Mouse (Mus musculus): ENCODE results near the gene Xrcc1. TPM values are rescaled to one million over a fixed set of nuclear protein-coding genes. Genes with fewer than 3 reads are reported as not detected.
"Not testable (repeated sequence)": the region's sequence is repeated elsewhere in the genome, so short reads cannot be mapped to it uniquely, and the experiment has no call there.

Gene Xrcc1
- polyA plus RNA-seq, 1 experiment, result 129 TPM

DNA sequence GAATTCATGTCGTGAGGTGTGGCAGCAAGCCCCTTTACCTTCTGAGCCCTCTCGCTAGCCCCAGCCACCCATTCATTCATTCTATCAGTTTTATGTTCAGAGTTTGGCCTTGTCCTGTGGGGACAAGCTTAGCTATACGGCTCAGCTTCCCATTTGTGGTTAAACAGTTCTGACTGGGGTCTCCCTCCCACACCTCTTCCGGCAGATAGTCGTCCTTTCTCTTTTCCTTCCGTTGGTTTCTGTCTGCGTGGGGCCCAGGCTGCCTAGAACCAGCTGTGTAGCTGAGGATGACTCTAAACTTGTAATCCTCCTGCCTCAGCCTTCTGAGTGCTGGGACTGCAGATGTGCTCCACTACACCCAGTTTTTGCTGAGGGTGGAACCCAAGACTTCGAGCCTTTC lies 71.7 kb downstream of the Xrcc1 start:
- no peak overlapping the region for H3K27ac ChIP-seq (ENCODE audit: control insufficient read depth, insufficient read depth, low read depth, low read length, poor library complexity)
- no peak overlapping the region for H3K4me3 ChIP-seq (replicated peaks; ENCODE audit: control insufficient read depth, low read depth, low read length)
- TF ChIP-seq CTCF (IDR thresholded peaks at IDR 0.05; ENCODE audit: control insufficient read depth, insufficient read depth, low read length) (no peak), POLR2A (IDR thresholded peaks at IDR 0.05; ENCODE audit: borderline replicate concordance, control insufficient read depth, low read depth, low read length) (no peak)
- 13% methylated on average over 8 of the region's 8 CpGs for WGBS
- H3K4me1 ChIP-seq (ENCODE audit: control insufficient read depth, insufficient read depth, low read length), result peaks cover 6% of the 10 kb centered on the region; the same call in 1 of the 2 replicates

DNA sequence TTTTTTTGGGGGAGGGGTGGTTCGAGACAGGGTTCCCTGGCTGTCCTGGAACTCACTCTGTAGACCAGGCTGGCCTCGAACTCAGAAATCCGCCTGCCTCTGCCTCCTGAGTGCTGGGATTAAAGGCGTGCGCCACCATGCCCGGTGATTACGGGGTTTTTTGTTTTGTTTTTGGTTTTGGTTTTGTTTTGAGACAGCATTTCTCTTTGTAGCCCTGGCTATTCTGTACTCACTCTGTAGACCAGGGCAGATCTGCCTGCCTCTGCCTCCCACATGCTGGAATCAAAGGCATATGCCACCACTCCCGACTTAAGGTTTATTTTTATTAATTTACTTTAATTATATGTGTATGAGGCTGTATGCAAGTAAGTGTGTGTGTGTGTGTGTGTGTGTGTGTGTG lies 72.3 kb downstream of the Xrcc1 start:
- not testable (repeated sequence) for H3K4me3 ChIP-seq (replicated peaks; ENCODE audit: control insufficient read depth, low read depth, low read length); H3K27ac ChIP-seq (ENCODE audit: control insufficient read depth, insufficient read depth, low read depth, low read length, poor library complexity); H3K4me1 ChIP-seq (ENCODE audit: control insufficient read depth, insufficient read depth, low read length)
- WGBS, result 74% methylated on average over 8 of the region's 8 CpGs

GRCm38 (mm10) chr7:24619671-24620397 lies 73.7 kb downstream of the Xrcc1 start:
- peaks cover 6% of the 10 kb centered on the region; the same call in 1 of the 2 replicates for H3K4me1 ChIP-seq (ENCODE audit: control insufficient read depth, insufficient read depth, low read length)
- H3K4me3 ChIP-seq (replicated peaks; ENCODE audit: control insufficient read depth, low read depth, low read length), result no peak overlapping the region
- no peak for TF ChIP-seq POLR2A (IDR thresholded peaks at IDR 0.05; ENCODE audit: borderline replicate concordance, control insufficient read depth, low read depth, low read length)
- TF ChIP-seq CTCF (IDR thresholded peaks at IDR 0.05; ENCODE audit: control insufficient read depth, insufficient read depth, low read length), result no peak
- 90% methylated on average over 13 of the region's 13 CpGs for WGBS
- no peak overlapping the region for H3K27ac ChIP-seq (ENCODE audit: control insufficient read depth, insufficient read depth, low read depth, low read length, poor library complexity)

DNA sequence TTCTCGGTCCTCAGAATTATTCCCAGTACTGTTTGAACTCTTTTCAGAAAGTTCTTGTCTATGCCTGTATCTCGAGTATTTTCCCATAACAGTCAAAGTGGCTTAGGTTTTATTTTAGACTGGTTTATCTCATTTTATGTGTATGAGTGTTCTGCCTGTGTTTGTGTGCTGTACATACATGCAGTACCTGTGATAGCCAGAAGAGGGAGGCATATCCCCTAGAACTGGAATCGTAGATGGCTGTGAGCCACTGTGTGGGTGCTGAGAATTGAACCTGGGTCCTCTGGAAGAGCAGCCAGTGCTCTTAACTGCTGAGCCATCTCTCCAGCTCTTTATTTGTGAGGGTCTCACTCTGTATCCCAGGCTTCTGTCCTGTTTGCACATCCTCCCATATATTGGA lies 75.1 kb downstream of the Xrcc1 start:
- 77% methylated on average over 3 of the region's 3 CpGs for WGBS
- peaks cover 5% of the 10 kb centered on the region; the same call in 1 of the 2 replicates for H3K4me1 ChIP-seq (ENCODE audit: control insufficient read depth, insufficient read depth, low read length)
- no peak overlapping the region for H3K4me3 ChIP-seq (replicated peaks; ENCODE audit: control insufficient read depth, low read depth, low read length)
- H3K27ac ChIP-seq (ENCODE audit: control insufficient read depth, insufficient read depth, low read depth, low read length, poor library complexity), result no peak overlapping the region
- no peak for TF ChIP-seq CTCF (IDR thresholded peaks at IDR 0.05; ENCODE audit: control insufficient read depth, insufficient read depth, low read length)
- no peak for TF ChIP-seq POLR2A (IDR thresholded peaks at IDR 0.05; ENCODE audit: borderline replicate concordance, control insufficient read depth, low read depth, low read length)

DNA sequence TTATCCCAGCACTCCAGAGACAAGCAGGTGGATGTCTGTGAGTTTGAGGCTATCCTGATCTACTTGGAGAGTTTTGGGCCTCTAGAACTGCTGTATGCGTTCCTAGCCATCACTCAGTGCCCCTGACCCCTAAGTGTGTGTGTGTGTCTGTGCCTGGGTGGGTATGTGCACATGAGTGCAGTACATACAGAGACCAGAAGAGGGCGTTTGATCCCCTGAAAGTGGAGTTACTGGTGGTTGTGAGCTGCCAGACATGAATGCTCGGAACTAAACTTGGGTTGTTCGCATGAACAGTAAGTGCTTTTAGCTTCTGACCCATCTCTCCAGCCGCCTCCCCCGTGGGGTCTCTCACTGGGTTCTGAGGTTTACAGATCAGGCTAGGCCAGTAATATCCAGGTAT lies 76.9 kb downstream of the Xrcc1 start:
- WGBS, result 90% methylated on average over 6 of the region's 6 CpGs
- TF ChIP-seq POLR2A (IDR thresholded peaks at IDR 0.05; ENCODE audit: borderline replicate concordance, control insufficient read depth, low read depth, low read length), result no peak
- TF ChIP-seq CTCF (IDR thresholded peaks at IDR 0.05; ENCODE audit: control insufficient read depth, insufficient read depth, low read length), result no peak
- H3K27ac ChIP-seq (ENCODE audit: control insufficient read depth, insufficient read depth, low read depth, low read length, poor library complexity), result no peak overlapping the region
- no peaks in the 10 kb centered on the region for H3K4me1 ChIP-seq (ENCODE audit: control insufficient read depth, insufficient read depth, low read length)
- H3K4me3 ChIP-seq (replicated peaks; ENCODE audit: control insufficient read depth, low read depth, low read length), result no peak overlapping the region

Other genes with a start within 250 kb of the Xrcc1 start
- 3.6 and 14.4 TPM in 2 replicates for gene Zfp61, start 245.1 kb upstream of the Xrcc1 start, polyA plus RNA-seq (2011; ENCODE audit: insufficient read depth, insufficient read length, low replicate concordance, missing spikeins)
- 1.9 and 5.4 TPM in 2 replicates for gene Zfp94, start 229.6 kb upstream of the Xrcc1 start, polyA plus RNA-seq (2011; ENCODE audit: insufficient read depth, insufficient read length, low replicate concordance, missing spikeins)
- not detected in 2 replicates for gene Tescl, start 212.4 kb upstream of the Xrcc1 start, polyA plus RNA-seq (2011; ENCODE audit: insufficient read depth, insufficient read length, low replicate concordance, missing spikeins)
- not detected in 2 replicates for gene Lypd5, start 197.1 kb upstream of the Xrcc1 start, polyA plus RNA-seq (2011; ENCODE audit: insufficient read depth, insufficient read length, low replicate concordance, missing spikeins)
- 118 and 180 TPM in 2 replicates for gene Kcnn4, start 176.0 kb upstream of the Xrcc1 start, polyA plus RNA-seq (2011; ENCODE audit: insufficient read depth, insufficient read length, low replicate concordance, missing spikeins)
- 32.3 and 59.7 TPM in 2 replicates for gene Smg9, start 146.7 kb upstream of the Xrcc1 start, polyA plus RNA-seq (2011; ENCODE audit: insufficient read depth, insufficient read length, low replicate concordance, missing spikeins)
- not detected in 2 replicates for gene Irgc1, start 94.0 kb upstream of the Xrcc1 start, polyA plus RNA-seq (2011; ENCODE audit: insufficient read depth, insufficient read length, low replicate concordance, missing spikeins)
- 31.6 and 85.4 TPM in 2 replicates for gene Plaur, start 83.8 kb upstream of the Xrcc1 start, polyA plus RNA-seq (2011; ENCODE audit: insufficient read depth, insufficient read length, low replicate concordance, missing spikeins)
- 1.4 TPM in 1 of 2 replicates, not detected in the other for gene Cadm4, start 64.3 kb upstream of the Xrcc1 start, polyA plus RNA-seq (2011; ENCODE audit: insufficient read depth, insufficient read length, low replicate concordance, missing spikeins)
- 2.5 and 3.1 TPM in 2 replicates for gene Zfp428, start 39.3 kb upstream of the Xrcc1 start, polyA plus RNA-seq (2011; ENCODE audit: insufficient read depth, insufficient read length, low replicate concordance, missing spikeins)
- gene AC161166.1, start 33.8 kb upstream of the Xrcc1 start, polyA plus RNA-seq (2011; ENCODE audit: insufficient read depth, insufficient read length, low replicate concordance, missing spikeins), result not detected in 2 replicates
- 2.9 and 3.4 TPM in 2 replicates for gene Irgq, start 15.6 kb upstream of the Xrcc1 start, polyA plus RNA-seq (2011; ENCODE audit: insufficient read depth, insufficient read length, low replicate concordance, missing spikeins)
- gene Pinlyp, start 171 bp upstream of the Xrcc1 start, polyA plus RNA-seq (2011; ENCODE audit: insufficient read depth, insufficient read length, low replicate concordance, missing spikeins), result not detected in 2 replicates
- gene Ethe1, start 41.3 kb downstream of the Xrcc1 start, polyA plus RNA-seq (2011; ENCODE audit: insufficient read depth, insufficient read length, low replicate concordance, missing spikeins), result 15.8 and 25.9 TPM in 2 replicates
- gene Zfp575, start 41.4 kb downstream of the Xrcc1 start, polyA plus RNA-seq (2011; ENCODE audit: insufficient read depth, insufficient read length, low replicate concordance, missing spikeins), result not detected in 2 replicates
- 7.2 and 8.2 TPM in 2 replicates for gene Phldb3, start 64.5 kb downstream of the Xrcc1 start, polyA plus RNA-seq (2011; ENCODE audit: insufficient read depth, insufficient read length, low replicate concordance, missing spikeins)
- not detected in 2 replicates for gene Lypd3, start 90.3 kb downstream of the Xrcc1 start, polyA plus RNA-seq (2011; ENCODE audit: insufficient read depth, insufficient read length, low replicate concordance, missing spikeins)
- gene Tex101, start 130.4 kb downstream of the Xrcc1 start, polyA plus RNA-seq (2011; ENCODE audit: insufficient read depth, insufficient read length, low replicate concordance, missing spikeins), result not detected in 2 replicates
- not detected in 2 replicates for gene BC049730, start 163.0 kb downstream of the Xrcc1 start, polyA plus RNA-seq (2011; ENCODE audit: insufficient read depth, insufficient read length, low replicate concordance, missing spikeins)
- 35.1 and 41.6 TPM in 2 replicates for gene Gm4763, start 180.6 kb downstream of the Xrcc1 start, polyA plus RNA-seq (2011; ENCODE audit: insufficient read depth, insufficient read length, low replicate concordance, missing spikeins)
- 44.1 and 111 TPM in 2 replicates for gene Cd177, start 214.0 kb downstream of the Xrcc1 start, polyA plus RNA-seq (2011; ENCODE audit: insufficient read depth, insufficient read length, low replicate concordance, missing spikeins)
- 14.8 TPM in 1 of 2 replicates, not detected in the other for gene Ceacam10, start 230.9 kb downstream of the Xrcc1 start, polyA plus RNA-seq (2011; ENCODE audit: insufficient read depth, insufficient read length, low replicate concordance, missing spikeins)